Mouse (Mus musculus): ENCODE results near the gene Aim2.

DNA sequence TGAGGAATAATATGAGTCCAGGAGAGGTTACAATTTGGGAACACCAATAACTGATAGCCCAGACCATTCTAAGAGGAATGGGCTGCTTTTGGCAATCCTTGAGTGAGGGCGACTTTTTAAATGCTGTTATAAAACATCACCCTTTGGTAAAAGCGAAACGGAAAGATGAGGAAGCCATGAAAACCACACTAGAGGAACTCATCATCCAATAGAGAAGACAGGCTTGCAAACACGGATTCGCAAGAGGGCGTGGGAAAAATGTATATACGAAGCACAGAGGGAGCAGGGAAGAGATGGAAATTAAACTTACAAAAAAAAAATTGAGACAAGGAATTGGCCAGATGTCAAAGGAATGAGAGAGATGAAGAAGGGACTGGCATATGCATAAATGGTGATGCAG lies 23.3 kb downstream of the Aim2 start:
- TF ChIP-seq CTCF (IDR thresholded peaks at IDR 0.05) (no peak), EP300 (IDR thresholded peaks at IDR 0.05; ENCODE audit: insufficient read depth, low read depth, low read length) (no peak)

All from heart, adult 2 months (tissue).